Mouse (Mus musculus): ENCODE data around the gene Robo3. TPM values are rescaled to one million over a fixed set of nuclear protein-coding genes. Genes with fewer than 3 reads are reported as not detected.

The Robo3 gene
- not detected for polyA plus RNA-seq (2014; fragmentation: Illumina TruSeq; extraction: RNeasy Lipid Tissue Mini Kit (QIAGEN cat#74804); ENCODE audit: low replicate concordance)

GRCm38 (mm10) chr9:37432720-37433421 lies at the start of gene Robo3:
Gene Robo3, minus strand, starts transcription at chr9:37433246.

GRCm38 (mm10) chr9:37401802-37402201 lies 31.2 kb downstream of the Robo3 start, which contains the start of gene Robo4:
Gene Robo4, plus strand, starts transcription at chr9:37401897.

DNA sequence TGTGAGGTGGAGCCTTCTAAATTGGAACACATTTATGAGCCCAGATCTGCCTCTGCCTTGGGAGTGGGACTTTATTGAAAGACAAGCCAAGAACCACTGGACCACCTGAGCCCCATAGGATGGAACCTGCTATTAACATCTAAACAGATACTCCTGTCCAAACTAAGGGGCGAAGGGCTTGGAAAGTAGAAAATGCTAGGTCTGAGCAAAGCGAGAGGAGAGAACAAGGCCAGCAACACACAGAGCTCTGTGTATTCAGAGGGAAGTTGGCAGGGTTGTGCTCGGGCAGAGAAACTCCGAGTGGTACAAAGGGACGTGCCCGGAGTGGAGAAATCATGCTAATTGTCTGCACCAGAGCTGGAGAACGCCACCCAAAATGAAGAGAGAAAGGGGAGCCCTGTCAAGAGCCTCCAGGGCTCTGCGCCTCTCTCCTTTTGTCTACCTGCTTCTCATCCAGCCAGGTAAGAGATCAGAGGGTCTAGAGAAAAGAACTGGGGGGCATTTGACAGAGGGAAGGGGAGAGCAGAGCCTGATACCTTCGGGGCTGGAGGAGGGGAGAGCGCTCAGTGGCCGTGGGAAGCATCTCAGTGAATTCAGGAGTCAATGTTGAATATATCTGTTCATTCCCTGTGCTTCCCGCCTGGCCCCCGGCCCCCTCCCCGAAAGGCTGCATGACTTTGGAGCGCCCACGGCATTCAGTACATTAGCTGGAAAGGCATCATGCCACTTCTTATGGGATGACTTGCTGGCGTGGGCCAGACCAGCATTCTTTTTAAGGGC lies 65.6 kb downstream of the Robo3 start, which contains the start of gene Hepacam:
Hepacam (plus strand) TSS at position 51 of the 780 bp plus-strand sequence.

Other genes starting within 250 kb of the Robo3 start
- 5.2 TPM for gene Tmem218, start 225.0 kb downstream of the Robo3 start, polyA plus RNA-seq (2014; fragmentation: Illumina TruSeq; extraction: RNeasy Lipid Tissue Mini Kit (QIAGEN cat#74804); ENCODE audit: low replicate concordance)
- 25.7 TPM for gene Slc37a2, start 177.5 kb downstream of the Robo3 start, polyA plus RNA-seq (2014; fragmentation: Illumina TruSeq; extraction: RNeasy Lipid Tissue Mini Kit (QIAGEN cat#74804); ENCODE audit: low replicate concordance)
- gene Ccdc15, start 84.8 kb downstream of the Robo3 start, polyA plus RNA-seq (2014; fragmentation: Illumina TruSeq; extraction: RNeasy Lipid Tissue Mini Kit (QIAGEN cat#74804); ENCODE audit: low replicate concordance), result 3.4 TPM
- gene Hepacam, start 65.9 kb downstream of the Robo3 start, polyA plus RNA-seq (2014; fragmentation: Illumina TruSeq; extraction: RNeasy Lipid Tissue Mini Kit (QIAGEN cat#74804); ENCODE audit: low replicate concordance), result not detected
- 0.41 TPM for gene Robo4, start 31.3 kb downstream of the Robo3 start, polyA plus RNA-seq (2014; fragmentation: Illumina TruSeq; extraction: RNeasy Lipid Tissue Mini Kit (QIAGEN cat#74804); ENCODE audit: low replicate concordance)
- gene Msantd2, start 56.1 kb upstream of the Robo3 start, polyA plus RNA-seq (2014; fragmentation: Illumina TruSeq; extraction: RNeasy Lipid Tissue Mini Kit (QIAGEN cat#74804); ENCODE audit: low replicate concordance), result 42.6 TPM
- 2.2 TPM for gene Esam, start 94.8 kb upstream of the Robo3 start, polyA plus RNA-seq (2014; fragmentation: Illumina TruSeq; extraction: RNeasy Lipid Tissue Mini Kit (QIAGEN cat#74804); ENCODE audit: low replicate concordance)
- gene Vsig2, start 106.0 kb upstream of the Robo3 start, polyA plus RNA-seq (2014; fragmentation: Illumina TruSeq; extraction: RNeasy Lipid Tissue Mini Kit (QIAGEN cat#74804); ENCODE audit: low replicate concordance), result 2.5 TPM
- gene Nrgn, start 119.7 kb upstream of the Robo3 start, polyA plus RNA-seq (2014; fragmentation: Illumina TruSeq; extraction: RNeasy Lipid Tissue Mini Kit (QIAGEN cat#74804); ENCODE audit: low replicate concordance), result not detected
- 43.5 TPM for gene Siae, start 122.5 kb upstream of the Robo3 start, polyA plus RNA-seq (2014; fragmentation: Illumina TruSeq; extraction: RNeasy Lipid Tissue Mini Kit (QIAGEN cat#74804); ENCODE audit: low replicate concordance)
- gene Spa17, start 180.5 kb upstream of the Robo3 start, polyA plus RNA-seq (2014; fragmentation: Illumina TruSeq; extraction: RNeasy Lipid Tissue Mini Kit (QIAGEN cat#74804); ENCODE audit: low replicate concordance), result 12.0 TPM
- gene Tbrg1, start 224.1 kb upstream of the Robo3 start, polyA plus RNA-seq (2014; fragmentation: Illumina TruSeq; extraction: RNeasy Lipid Tissue Mini Kit (QIAGEN cat#74804); ENCODE audit: low replicate concordance), result 25.2 TPM
- gene Panx3, start 236.0 kb upstream of the Robo3 start, polyA plus RNA-seq (2014; fragmentation: Illumina TruSeq; extraction: RNeasy Lipid Tissue Mini Kit (QIAGEN cat#74804); ENCODE audit: low replicate concordance), result not detected

Data from small intestine, adult 10 weeks (tissue).